Mouse (Mus musculus): ENCODE measurements around the gene Eif4e3. TPM values are rescaled to one million over a fixed set of nuclear protein-coding genes. Genes with fewer than 3 reads are reported as not detected.
A peak's percentile ranks its signal among the peaks of the same experiment; 100 is the strongest.

Gene Eif4e3
- polyA plus RNA-seq, 1 experiment: 1.00 TPM

- peaks cover 2% of the 10 kb centered on the region for H3K27me3 ChIP-seq (replicated peaks)
Measured at GRCm38 (mm10) chr6:99600886-99601285, 65.7 kb downstream of the Eif4e3 start.

DNA sequence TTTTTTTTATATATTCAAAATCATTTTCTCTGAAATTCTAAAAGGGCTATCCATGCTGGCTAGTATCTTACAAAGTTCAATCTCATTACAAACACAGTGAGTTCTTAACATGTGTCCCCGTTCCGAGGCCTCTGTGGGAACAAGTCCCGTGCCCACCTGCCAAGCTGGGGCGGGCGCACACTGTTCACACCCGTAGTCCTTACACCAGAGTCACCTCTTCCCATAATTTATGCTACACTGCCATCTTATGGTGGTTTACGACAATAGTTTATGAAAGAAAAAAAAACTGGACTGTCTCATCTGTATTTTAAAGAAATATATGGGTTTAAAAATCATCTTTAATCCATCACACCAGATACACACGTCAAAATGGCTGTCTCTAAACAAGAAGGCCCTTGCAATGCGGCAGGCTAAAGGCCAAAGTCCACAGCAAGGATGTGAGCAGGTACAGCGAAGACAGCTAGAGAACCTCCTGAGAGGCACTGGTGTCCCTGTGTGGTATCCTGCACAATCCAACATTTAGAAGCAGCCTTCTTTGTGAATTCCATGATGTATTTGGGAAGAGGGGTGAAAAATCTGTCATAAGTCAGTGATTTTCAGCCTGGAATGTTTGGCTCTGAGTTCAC, 66.3 kb downstream of the Eif4e3 start:
- Histone ChIP-seq H3K27me3 (replicated peaks) (peaks cover 2% of the 10 kb centered on the region), H3K4me1 (peaks cover 16% of the 10 kb centered on the region), H3K9me3 (no peaks in the 10 kb centered on the region), H3K4me3 (replicated peaks) (peak overlapping the region; percentile 50), H3K36me3 (replicated peaks; ENCODE audit: low read length) (no peaks in the 10 kb centered on the region)
- TF ChIP-seq FLI1 (IDR thresholded peaks at IDR 0.05; ENCODE audit: low read length): no peak
- no peak for TF ChIP-seq GATA1 (IDR thresholded peaks at IDR 0.05; ENCODE audit: borderline replicate concordance, low read length)

More at GRCm38 (mm10) chr6:99600886-99601285, 65.7 kb downstream of the Eif4e3 start:
- Histone ChIP-seq H3K36me3 (replicated peaks; ENCODE audit: low read length) (no peaks in the 10 kb centered on the region), H3K4me3 (replicated peaks) (no peak overlapping the region), H3K9me3 (no peaks in the 10 kb centered on the region), H3K4me1 (peaks cover 16% of the 10 kb centered on the region)
- TF ChIP-seq FLI1 (IDR thresholded peaks at IDR 0.05; ENCODE audit: low read length) (no peak), GATA1 (IDR thresholded peaks at IDR 0.05; ENCODE audit: borderline replicate concordance, low read length) (no peak)

DNA sequence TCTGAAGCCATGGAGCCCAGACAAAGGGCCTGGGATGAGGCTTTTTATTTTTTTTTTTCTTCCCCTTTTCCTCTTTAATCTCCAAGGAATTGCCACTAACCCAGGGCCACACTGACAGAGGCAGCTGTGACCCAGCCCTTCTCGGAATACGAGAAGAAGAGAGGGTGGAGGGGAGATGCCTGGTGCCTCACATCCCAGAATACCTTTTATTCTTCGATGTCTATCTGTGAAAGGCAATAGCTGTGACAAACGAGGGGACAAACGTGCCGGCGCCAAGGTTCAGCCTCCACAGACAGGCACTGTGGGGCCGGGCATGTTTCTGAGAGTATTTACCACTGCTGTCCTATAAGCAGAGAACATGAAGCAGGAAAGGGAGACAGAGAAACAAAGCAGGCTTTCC, 66.9 kb downstream of the Eif4e3 start:
- H3K9me3 ChIP-seq: no peaks in the 10 kb centered on the region
- no peaks in the 10 kb centered on the region for H3K36me3 ChIP-seq (replicated peaks; ENCODE audit: low read length)
- TF ChIP-seq GATA1 (IDR thresholded peaks at IDR 0.05; ENCODE audit: borderline replicate concordance, low read length): no peak
- no peak for TF ChIP-seq FLI1 (IDR thresholded peaks at IDR 0.05; ENCODE audit: low read length)
- H3K4me1 ChIP-seq: peaks cover 16% of the 10 kb centered on the region
- no peak overlapping the region for H3K4me3 ChIP-seq (replicated peaks)
- peaks cover 2% of the 10 kb centered on the region for H3K27me3 ChIP-seq (replicated peaks)

DNA sequence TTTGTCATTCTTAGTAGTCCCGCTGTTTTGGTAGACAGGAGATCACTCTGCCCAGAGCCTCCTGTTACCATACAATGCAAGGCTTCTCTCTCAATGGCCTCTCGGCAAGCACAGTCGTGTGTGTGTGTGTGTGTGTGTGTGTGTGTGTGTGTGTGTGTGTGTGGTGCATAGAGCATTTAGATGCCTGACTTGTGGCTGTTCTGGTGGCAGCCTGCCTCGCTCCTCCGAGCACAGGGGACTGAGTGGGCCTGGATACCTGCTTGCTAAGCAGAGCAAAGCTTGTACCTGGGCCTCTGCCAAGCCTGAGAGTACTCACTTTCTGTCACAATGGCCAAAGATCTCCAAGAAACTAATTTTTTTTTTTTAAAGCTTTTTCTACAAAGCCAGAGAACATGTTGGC, 67.3 kb downstream of the Eif4e3 start:
- H3K4me1 ChIP-seq: peaks cover 16% of the 10 kb centered on the region
- TF ChIP-seq GATA1 (IDR thresholded peaks at IDR 0.05; ENCODE audit: borderline replicate concordance, low read length) (no peak), FLI1 (IDR thresholded peaks at IDR 0.05; ENCODE audit: low read length) (no peak)
- H3K27me3 ChIP-seq (replicated peaks): peaks cover 2% of the 10 kb centered on the region
- H3K9me3 ChIP-seq: no peaks in the 10 kb centered on the region
- H3K36me3 ChIP-seq (replicated peaks; ENCODE audit: low read length): no peaks in the 10 kb centered on the region
- no peak overlapping the region for H3K4me3 ChIP-seq (replicated peaks)

DNA sequence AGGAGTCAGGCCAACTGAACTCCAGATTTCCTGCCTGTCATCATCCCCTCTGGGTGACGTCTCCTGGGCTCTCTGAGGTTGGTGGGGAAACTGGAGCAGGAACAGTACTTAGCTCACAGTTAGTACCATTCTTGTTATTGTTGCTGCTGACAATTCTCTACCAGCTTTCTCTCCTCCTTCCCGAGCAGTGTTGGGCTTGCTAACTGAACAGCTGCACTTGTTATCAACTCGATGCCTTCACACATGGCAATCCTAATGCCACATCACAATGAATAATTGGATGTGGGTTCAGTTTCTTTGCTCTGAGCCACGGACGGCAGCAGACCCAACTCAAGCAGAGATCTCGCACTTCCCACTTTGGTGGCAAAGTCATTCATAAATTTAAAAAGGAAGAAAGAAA, 89.5 kb downstream of the Eif4e3 start:
- peaks cover 3% of the 10 kb centered on the region for H3K27me3 ChIP-seq (replicated peaks)
- H3K36me3 ChIP-seq (replicated peaks; ENCODE audit: low read length): no peaks in the 10 kb centered on the region
- no peak overlapping the region for H3K4me3 ChIP-seq (replicated peaks)
- H3K9me3 ChIP-seq: 0 out of 2 replicates have a peak, but pooled peaks cover 3% of the 10 kb centered on the region
- peaks cover 4% of the 10 kb centered on the region; the same call in 1 of the 2 replicates for H3K4me1 ChIP-seq
- TF ChIP-seq GATA1 (IDR thresholded peaks at IDR 0.05; ENCODE audit: borderline replicate concordance, low read length) (no peak), FLI1 (IDR thresholded peaks at IDR 0.05; ENCODE audit: low read length) (no peak)

DNA sequence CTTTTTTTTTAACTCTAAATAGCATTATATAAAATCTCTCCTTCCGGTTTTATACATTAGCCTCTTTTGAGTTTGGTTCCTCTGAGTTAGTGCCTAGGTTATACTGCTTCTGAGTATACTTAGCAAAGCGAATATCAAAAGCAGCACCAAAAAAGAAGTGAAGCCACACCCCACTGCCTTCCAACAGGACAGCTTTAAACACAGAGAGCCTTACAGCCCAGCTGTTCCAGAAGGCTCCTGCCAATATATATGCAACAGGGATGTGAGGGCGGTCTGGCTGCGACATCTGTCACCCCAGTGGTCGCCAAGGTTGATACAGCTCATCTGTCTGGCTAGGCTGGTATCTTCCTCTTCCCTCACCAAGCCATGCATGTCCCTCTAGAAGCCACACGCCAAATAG, 90.9 kb downstream of the Eif4e3 start:
- no peak overlapping the region for H3K4me3 ChIP-seq (replicated peaks)
- 0 out of 2 replicates have a peak, but pooled peaks cover 3% of the 10 kb centered on the region for H3K9me3 ChIP-seq
- H3K36me3 ChIP-seq (replicated peaks; ENCODE audit: low read length): no peaks in the 10 kb centered on the region
- H3K4me1 ChIP-seq: peaks cover 4% of the 10 kb centered on the region; the same call in 1 of the 2 replicates
- no peaks in the 10 kb centered on the region for H3K27me3 ChIP-seq (replicated peaks)
- no peak for TF ChIP-seq GATA1 (IDR thresholded peaks at IDR 0.05; ENCODE audit: borderline replicate concordance, low read length)
- TF ChIP-seq FLI1 (IDR thresholded peaks at IDR 0.05; ENCODE audit: low read length): no peak

Other genes starting within 250 kb of the Eif4e3 start
- 37.5 and 76.1 TPM in 2 replicates for gene Foxp1, start 144.1 kb downstream of the Eif4e3 start, polyA plus RNA-seq (2012; ENCODE audit: insufficient read depth, low replicate concordance)
- gene Gm20696, start within 50 bp of the Eif4e3 start, polyA plus RNA-seq (2012; ENCODE audit: insufficient read depth, low replicate concordance): not detected in 2 replicates
- gene Gpr27, start 25.9 kb upstream of the Eif4e3 start, polyA plus RNA-seq (2012; ENCODE audit: insufficient read depth, low replicate concordance): 0.15 TPM in 1 of 2 replicates, not detected in the other
- 0.46 TPM in 1 of 2 replicates, not detected in the other for gene Prok2, start 59.6 kb upstream of the Eif4e3 start, polyA plus RNA-seq (2012; ENCODE audit: insufficient read depth, low replicate concordance)

Measured in megakaryocyte, embryonic 14.5 days (primary cell).